Mouse (Mus musculus): ENCODE measurements at regions not wholly inside any gene's neighbourhood (a gene's known extent, or its start where the extent isn't known, plus 50 kb on each side); places are given as distances from the start of the nearest gene placed in this dataset.

DNA sequence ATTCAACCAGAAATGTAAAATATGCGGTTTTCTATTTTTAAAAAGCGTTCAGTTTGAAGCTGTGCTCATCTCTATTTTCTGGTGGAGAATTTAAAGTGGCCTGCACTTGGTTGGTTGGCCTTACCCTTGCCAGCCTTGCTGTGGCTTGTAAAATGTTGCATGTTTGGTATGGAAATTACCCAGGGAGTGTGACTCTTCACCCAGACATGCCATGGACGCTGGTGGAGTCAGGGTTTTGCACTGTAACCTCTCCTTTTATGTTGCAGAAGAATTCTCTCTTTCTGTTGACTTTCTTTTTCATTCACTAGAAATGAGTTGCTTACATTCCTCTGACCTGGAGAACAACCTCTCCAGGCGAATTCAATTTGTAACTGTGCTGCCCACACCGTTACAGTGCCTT lies 157.5 kb upstream of the Gorab start:
- Histone ChIP-seq H3ac (ENCODE audit: control insufficient read depth, insufficient read length) (no peak overlapping the region), H3K27me3 (ENCODE audit: control insufficient read depth, insufficient read depth, insufficient read length) (no peaks in the 10 kb centered on the region)
- TF ChIP-seq USF1 (IDR thresholded peaks at IDR 0.05; ENCODE audit: low read depth) (no peak), CEBPB (IDR thresholded peaks at IDR 0.05; ENCODE audit: insufficient read depth, poor library complexity, severe bottlenecking) (0 out of 2 replicates have a peak, but pooled peaks have one; percentile 58)

DNA sequence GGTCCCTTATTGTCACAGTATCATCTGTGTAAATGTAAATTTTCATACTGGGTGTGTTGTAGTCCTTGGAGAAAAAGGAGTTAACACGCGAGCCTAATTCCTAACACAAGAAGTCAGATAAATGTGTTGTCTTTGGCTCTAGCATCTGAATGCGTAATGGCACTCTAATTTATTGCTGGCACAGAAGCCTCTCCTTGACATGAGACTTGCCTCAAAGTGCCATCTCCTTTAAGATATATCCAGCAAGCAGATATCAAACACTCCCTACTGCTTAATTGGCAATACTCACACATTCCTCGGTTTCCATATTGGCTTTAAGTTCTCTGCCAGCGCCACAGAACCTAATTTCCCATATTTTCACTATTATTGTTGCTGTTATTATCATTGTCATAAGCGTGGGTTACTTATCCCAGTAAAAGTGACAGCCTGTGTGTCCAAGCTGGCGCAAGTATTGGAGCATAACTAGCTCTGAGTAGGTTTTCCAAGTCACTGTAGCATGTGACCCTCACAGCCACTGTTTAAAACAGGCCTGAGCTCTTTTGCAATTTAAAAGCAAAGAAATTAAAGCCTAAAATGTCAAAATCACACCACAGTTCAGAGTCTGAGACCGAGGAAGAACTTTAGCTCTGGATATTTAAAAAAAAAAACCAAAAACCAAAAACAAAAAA lies 156.9 kb upstream of the Gorab start:
- peak overlapping the region; percentile 64 for H3K4me2 ChIP-seq (ENCODE audit: low read depth)
- no peak overlapping the region for H3ac ChIP-seq (ENCODE audit: control insufficient read depth, insufficient read length)
- TF ChIP-seq MYOG (IDR thresholded peaks at IDR 0.05; ENCODE audit: control insufficient read depth in 1 of 3, insufficient read depth in 1 of 3, insufficient read length in 2 of 3, low read depth in 2 of 3) (no peak), REST (IDR thresholded peaks at IDR 0.05; ENCODE audit: insufficient read depth, insufficient read length) (no peak), E2F4 (IDR thresholded peaks at IDR 0.05; ENCODE audit: insufficient read depth) (no peak)
- no peaks in the 10 kb centered on the region for H3K79me2 ChIP-seq (ENCODE audit: control insufficient read depth, insufficient read depth)
- H3K4me3 ChIP-seq: no peak overlapping the region
- H3K27me3 ChIP-seq (ENCODE audit: control insufficient read depth, insufficient read depth, insufficient read length): no peaks in the 10 kb centered on the region
- no peaks in the 10 kb centered on the region for H3K36me3 ChIP-seq (ENCODE audit: control insufficient read depth, insufficient read depth)

More for the DNA sequence above, 157.5 kb upstream of the Gorab start:
- no peak overlapping the region for H3K4me3 ChIP-seq
- no peaks in the 10 kb centered on the region for H3K36me3 ChIP-seq (ENCODE audit: control insufficient read depth, insufficient read depth)
- peak overlapping the region; percentile 64 for H3K4me2 ChIP-seq (ENCODE audit: low read depth)
- H3K79me2 ChIP-seq (ENCODE audit: control insufficient read depth, insufficient read depth): no peaks in the 10 kb centered on the region

DNA sequence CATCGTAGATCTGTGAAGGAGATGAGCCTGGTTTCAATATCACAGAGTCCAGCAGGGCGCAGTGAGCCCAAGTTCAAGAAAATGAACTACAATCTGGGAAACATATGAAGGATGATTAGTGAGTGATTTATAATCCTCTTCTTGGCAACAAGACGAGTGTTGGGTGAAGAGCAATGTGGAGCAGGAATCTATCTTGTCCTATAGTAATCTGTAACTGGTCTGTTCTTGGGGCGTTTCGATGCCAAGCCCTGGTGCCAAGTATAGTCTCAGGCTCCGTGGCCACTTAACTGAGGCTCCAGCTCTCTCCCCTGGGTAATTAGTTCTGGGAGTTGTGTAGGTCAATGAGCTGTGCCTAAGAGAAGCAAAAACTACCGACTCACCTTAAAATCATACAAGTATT lies 154.4 kb upstream of the Gorab start:
- H3K27me3 ChIP-seq (ENCODE audit: control insufficient read depth, insufficient read depth, insufficient read length): no peaks in the 10 kb centered on the region
- no peak overlapping the region for H3ac ChIP-seq (ENCODE audit: control insufficient read depth, insufficient read length)
- no peaks in the 10 kb centered on the region for H3K36me3 ChIP-seq (ENCODE audit: control insufficient read depth, insufficient read depth)
- H3K4me3 ChIP-seq: no peak overlapping the region
- no peaks in the 10 kb centered on the region for H3K79me2 ChIP-seq (ENCODE audit: control insufficient read depth, insufficient read depth)
- H3K4me2 ChIP-seq (ENCODE audit: low read depth): no peak overlapping the region
- no peak for TF ChIP-seq MYOD1 (IDR thresholded peaks at IDR 0.05; ENCODE audit: control insufficient read depth in 1 of 3, insufficient read length in 2 of 3, low read depth in 2 of 3)
- no peak for TF ChIP-seq MAX (IDR thresholded peaks at IDR 0.05; ENCODE audit: low read depth)
- no peak for TF ChIP-seq MYOG (IDR thresholded peaks at IDR 0.05; ENCODE audit: control insufficient read depth in 1 of 3, insufficient read depth in 1 of 3, insufficient read length in 2 of 3, low read depth in 2 of 3)
- TF ChIP-seq REST (IDR thresholded peaks at IDR 0.05; ENCODE audit: insufficient read depth, insufficient read length): no peak
- no peak for TF ChIP-seq TCF12 (IDR thresholded peaks at IDR 0.05; ENCODE audit: insufficient read depth, poor library complexity, severe bottlenecking)

DNA sequence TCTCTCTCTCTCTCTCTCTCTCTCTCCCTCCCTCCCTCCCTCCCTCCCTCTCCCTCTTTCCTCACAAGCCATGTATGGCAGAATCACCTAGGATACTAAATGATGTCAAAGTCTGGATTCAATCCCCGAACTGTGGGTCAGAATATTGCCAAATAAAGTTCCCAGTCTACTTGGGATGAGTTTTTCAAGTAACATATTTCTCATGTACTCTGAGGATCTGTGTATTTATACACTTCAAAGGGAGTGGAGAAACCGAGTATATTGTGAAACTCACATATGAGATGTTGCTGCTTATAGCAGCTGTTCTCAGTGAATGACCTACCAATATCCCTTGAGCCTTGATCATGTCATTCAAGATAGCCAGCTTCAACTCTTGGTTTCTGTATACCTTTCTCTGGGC lies 151.7 kb upstream of the Gorab start:
- Histone ChIP-seq H3K4me2 (ENCODE audit: low read depth) (no peak overlapping the region), H3K27me3 (ENCODE audit: control insufficient read depth, insufficient read depth, insufficient read length) (no peaks in the 10 kb centered on the region), H3K36me3 (ENCODE audit: control insufficient read depth, insufficient read depth) (no peaks in the 10 kb centered on the region), H3K4me3 (no peak overlapping the region), H3ac (ENCODE audit: control insufficient read depth, insufficient read length) (no peak overlapping the region), H3K79me2 (ENCODE audit: control insufficient read depth, insufficient read depth) (no peaks in the 10 kb centered on the region)
- TF ChIP-seq MYOD1 (IDR thresholded peaks at IDR 0.05; ENCODE audit: control insufficient read depth in 1 of 3, insufficient read length in 2 of 3, low read depth in 2 of 3) (no peak), USF1 (IDR thresholded peaks at IDR 0.05; ENCODE audit: low read depth) (no peak), CEBPB (IDR thresholded peaks at IDR 0.05; ENCODE audit: insufficient read depth, poor library complexity, severe bottlenecking) (no peak), REST (IDR thresholded peaks at IDR 0.05; ENCODE audit: insufficient read depth, insufficient read length) (no peak), POLR2A (IDR thresholded peaks at IDR 0.05; ENCODE audit: insufficient read length, low read depth) (no peak), SRF (IDR thresholded peaks at IDR 0.05; ENCODE audit: control insufficient read depth, insufficient read length, low read depth) (no peak), E2F4 (IDR thresholded peaks at IDR 0.05; ENCODE audit: insufficient read depth) (no peak), MAX (IDR thresholded peaks at IDR 0.05; ENCODE audit: low read depth) (no peak), POLR2AphosphoS2 (IDR thresholded peaks at IDR 0.05; ENCODE audit: insufficient read length, low read depth) (no peak), TCF12 (IDR thresholded peaks at IDR 0.05; ENCODE audit: insufficient read depth, poor library complexity, severe bottlenecking) (no peak), MYOG (IDR thresholded peaks at IDR 0.05; ENCODE audit: control insufficient read depth in 1 of 3, insufficient read depth in 1 of 3, insufficient read length in 2 of 3, low read depth in 2 of 3) (no peak), TCF3 (IDR thresholded peaks at IDR 0.05; ENCODE audit: insufficient read length, low read depth) (no peak)

DNA sequence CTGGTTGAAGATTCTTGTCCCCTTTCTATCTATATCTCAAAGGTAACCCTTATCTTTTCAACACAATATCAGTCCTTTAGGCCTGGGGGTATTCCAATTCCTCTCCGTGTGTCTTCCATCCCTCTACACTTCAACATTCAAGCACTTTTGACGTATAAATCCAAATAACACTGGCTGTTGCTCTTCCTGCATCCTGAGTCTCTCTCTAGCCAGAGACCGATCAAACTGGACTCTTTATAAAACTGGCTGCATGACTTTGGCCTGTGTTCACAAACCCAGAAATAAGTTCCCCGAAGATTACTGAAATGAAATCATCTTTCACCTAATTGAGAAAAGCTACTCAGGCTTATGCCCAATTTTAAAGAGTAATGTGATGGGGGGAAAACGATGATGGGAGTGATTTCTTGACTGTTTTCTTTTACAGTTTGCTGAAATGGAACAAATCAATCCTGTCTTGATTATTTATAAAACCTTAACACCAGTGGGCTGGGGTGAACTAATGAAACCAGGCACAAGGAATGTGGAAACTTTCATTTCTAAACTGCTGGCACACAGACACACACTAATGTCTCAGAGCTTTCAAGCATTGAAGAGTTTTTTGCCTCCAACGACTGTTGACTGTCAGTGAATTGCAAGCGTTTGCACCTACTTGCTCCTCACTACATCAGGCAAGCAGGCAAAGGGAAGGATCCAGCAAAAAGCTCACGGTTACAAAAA lies 135.5 kb upstream of the Gorab start:
- H3K36me3 ChIP-seq (ENCODE audit: control insufficient read depth, insufficient read depth): no peaks in the 10 kb centered on the region
- no peak for TF ChIP-seq REST (IDR thresholded peaks at IDR 0.05; ENCODE audit: insufficient read depth, insufficient read length)
- no peak for TF ChIP-seq MYOG (IDR thresholded peaks at IDR 0.05; ENCODE audit: control insufficient read depth in 1 of 3, insufficient read depth in 1 of 3, insufficient read length in 2 of 3, low read depth in 2 of 3)
- no peak for TF ChIP-seq E2F4 (IDR thresholded peaks at IDR 0.05; ENCODE audit: insufficient read depth)
- TF ChIP-seq TCF12 (IDR thresholded peaks at IDR 0.05; ENCODE audit: insufficient read depth, poor library complexity, severe bottlenecking): no peak
- no peak for TF ChIP-seq SRF (IDR thresholded peaks at IDR 0.05; ENCODE audit: control insufficient read depth, insufficient read length, low read depth)
- H3ac ChIP-seq (ENCODE audit: control insufficient read depth, insufficient read length): no peak overlapping the region
- no peak overlapping the region for H3K4me3 ChIP-seq
- H3K79me2 ChIP-seq (ENCODE audit: control insufficient read depth, insufficient read depth): no peaks in the 10 kb centered on the region
- H3K27me3 ChIP-seq (ENCODE audit: control insufficient read depth, insufficient read depth, insufficient read length): no peaks in the 10 kb centered on the region
- no peak overlapping the region for H3K4me2 ChIP-seq (ENCODE audit: low read depth)
